Mouse (Mus musculus): ENCODE measurements around the gene Atp6v1f.

DNA sequence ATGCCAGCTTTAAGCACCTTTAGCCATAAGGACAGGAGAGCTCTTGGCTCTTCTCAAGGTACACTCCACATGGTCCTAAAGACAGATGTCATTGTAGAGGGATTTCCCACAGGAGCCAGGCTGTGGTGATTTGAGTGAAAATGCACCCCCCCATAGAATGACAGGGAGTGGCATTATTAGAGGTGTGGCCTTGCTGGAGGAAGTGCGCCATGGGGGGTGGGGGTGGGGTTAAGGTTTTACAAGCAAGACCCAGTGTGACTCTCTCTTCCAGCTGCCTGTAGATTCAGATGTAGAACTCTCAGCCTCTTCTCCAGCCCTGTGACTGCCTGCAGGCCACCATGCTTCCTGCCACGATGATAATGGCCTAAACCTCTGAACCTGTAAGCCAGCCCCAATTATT lies 18.4 kb downstream of the Atp6v1f start:
- TF ChIP-seq CTCF (IDR thresholded peaks at IDR 0.05; ENCODE audit: insufficient read depth, low read depth, low read length) (no peak), POLR2A (IDR thresholded peaks at IDR 0.05; ENCODE audit: insufficient read depth, low read depth, low read length) (no peak)

All from olfactory bulb, adult 2 months (tissue).